Mouse (Mus musculus): ENCODE data around the gene Crybg1.

Crybg1 gene

DNA sequence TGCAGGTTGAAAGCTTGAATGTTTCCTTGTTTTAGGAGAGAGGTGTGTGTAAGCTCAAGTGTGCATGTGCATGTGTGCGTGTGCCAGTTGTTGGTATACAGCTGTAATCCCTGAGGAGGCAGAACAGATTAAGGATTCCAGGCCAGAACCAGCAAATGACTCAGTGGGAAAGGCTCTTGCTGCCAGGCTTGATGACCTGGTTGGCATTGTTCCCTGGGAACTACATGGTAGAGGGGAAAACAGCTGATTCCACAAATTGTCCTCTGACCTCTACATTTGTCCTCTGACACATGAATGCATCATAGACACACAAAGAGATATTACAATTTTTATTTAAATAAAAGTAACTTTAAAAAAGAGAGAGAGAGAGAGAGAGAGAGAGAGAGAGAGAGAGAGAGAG, 122.5 kb downstream of the Crybg1 start:
- ChIA-PET POLR2A (interaction anchor here in 1 of 4 experiments (0.9 kb wide), 1 partner anchor 12 kb away, joined by 3 read pairs; no protein-coding TSS in a partner anchor), CTCF (interaction anchor here in 2 of 4 experiments (0.6 to 0.7 kb wide), 2 partner anchors 40 to 60 kb away, joined by 3 to 9 read pairs; no protein-coding TSS in a partner anchor)

DNA sequence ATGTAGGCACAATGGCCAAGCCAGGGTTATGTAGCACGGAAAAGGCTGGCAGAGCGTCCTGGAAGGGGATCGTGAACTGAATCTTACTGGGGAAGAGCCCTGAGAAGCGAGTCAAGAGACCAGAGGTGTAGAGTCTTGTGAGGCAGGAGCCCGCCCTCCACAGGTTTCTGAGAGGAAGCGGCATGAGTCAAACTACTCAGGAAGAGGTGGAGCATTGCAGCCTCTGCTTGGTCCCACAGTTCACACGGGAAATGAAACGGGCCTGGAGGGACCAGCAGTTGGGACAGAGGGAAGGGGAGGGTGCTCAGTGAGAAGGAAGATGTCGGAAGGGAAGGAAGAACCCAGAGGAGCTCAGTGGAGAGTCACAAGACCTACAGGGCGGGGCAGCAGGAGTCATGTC, 123.9 kb downstream of the Crybg1 start:
- ChIA-PET CTCF (no interaction called here), POLR2A (interaction anchor here in 1 of 4 experiments (1.4 kb wide), 1 partner anchor 13 kb away, joined by 3 read pairs; no protein-coding TSS in a partner anchor)

GRCm38 (mm10) chr10:44020141-44020540, 128.5 kb downstream of the Crybg1 start:
- POLR2A ChIA-PET: interaction anchor here in 1 of 4 experiments (0.6 kb wide), 1 partner anchor 1084 kb away, joined by 3 read pairs; no protein-coding TSS in a partner anchor
- CTCF ChIA-PET: no interaction called here

- ChIA-PET CTCF (no interaction called here), POLR2A (no interaction called here)
Measured at GRCm38 (mm10) chr10:44018562-44018961, 130.1 kb downstream of the Crybg1 start.

DNA sequence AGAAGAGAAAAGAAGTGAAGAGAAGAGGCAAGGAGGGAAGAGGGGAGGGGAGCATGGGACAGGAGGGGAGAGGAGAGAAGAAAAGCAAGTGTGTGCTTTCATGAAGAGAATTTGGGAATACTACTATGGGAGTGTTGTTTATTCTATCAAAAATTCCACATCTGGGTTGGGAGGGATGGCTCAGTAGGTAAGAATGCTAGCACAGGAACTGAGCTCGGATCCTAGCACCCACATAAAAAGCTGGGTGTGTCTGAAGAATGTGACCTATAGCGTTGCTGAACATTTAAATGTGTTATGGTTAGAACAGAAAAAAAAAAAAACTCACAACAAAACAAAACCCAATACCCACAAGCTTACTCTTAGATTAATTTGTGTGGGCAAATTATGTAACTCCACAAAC, 133.0 kb downstream of the Crybg1 start:
- ChIA-PET POLR2A (interaction anchor here in 2 of 4 experiments (0.6 to 0.7 kb wide), 3 partner anchors 61 to 446 kb away, joined by 3 to 4 read pairs (median 4); no protein-coding TSS in a partner anchor), CTCF (interaction anchor here in 1 of 4 experiments (0.6 kb wide), 1 partner anchor 92 kb away, joined by 3 read pairs; no protein-coding TSS in a partner anchor)

DNA sequence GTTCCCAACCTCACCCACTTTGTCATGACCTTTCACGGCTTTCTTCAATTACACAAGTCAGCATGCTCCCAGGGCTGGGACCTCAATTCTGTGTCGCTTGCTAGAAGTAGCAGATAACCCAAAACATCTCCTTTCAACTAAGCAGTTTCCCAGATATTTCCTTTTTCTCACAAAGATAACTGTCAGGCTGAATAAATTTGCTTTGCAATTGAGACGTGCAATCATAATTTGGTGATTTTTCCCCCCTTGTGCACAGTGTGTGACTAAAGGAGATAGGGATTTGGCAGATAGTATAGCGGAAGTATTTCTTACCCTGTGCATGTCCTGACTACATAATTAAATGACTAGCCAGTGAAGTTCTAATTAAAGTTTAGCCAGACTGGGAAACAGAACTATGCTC, 134.8 kb downstream of the Crybg1 start:
- ChIA-PET CTCF (no interaction called here), POLR2A (no interaction called here)

GRCm38 (mm10) chr10:44011408-44011807, 137.2 kb downstream of the Crybg1 start:
- CTCF ChIA-PET: interaction anchor here in 1 of 4 experiments (1.1 kb wide), 1 partner anchor 60 kb away, joined by 5 read pairs; no protein-coding TSS in a partner anchor
- POLR2A ChIA-PET: interaction anchor here in 1 of 4 experiments (0.6 kb wide), 2 partner anchors 255 to 603 kb away, joined by 3 read pairs; no protein-coding TSS in a partner anchor

DNA sequence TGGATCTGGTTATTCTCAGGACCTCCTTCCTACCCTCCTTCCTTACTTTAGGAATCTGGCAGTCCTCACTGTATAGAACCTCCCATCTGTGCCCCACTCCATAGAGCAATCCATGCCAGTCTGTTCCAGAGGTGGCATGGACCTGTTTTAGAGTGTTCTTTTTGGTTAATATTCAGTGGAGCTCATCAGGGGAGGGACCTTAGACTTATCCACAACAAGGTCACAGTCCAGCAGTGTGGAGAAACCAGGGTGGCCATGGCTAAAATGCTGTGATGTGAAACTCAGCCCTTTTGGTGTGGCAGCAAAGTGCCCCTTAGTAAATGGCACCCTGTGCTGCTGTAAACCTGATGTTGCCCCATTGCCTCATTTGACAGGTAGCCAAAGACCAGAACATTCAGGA, 139.8 kb downstream of the Crybg1 start:
- POLR2A ChIA-PET: no interaction called here
- CTCF ChIA-PET: no interaction called here

DNA sequence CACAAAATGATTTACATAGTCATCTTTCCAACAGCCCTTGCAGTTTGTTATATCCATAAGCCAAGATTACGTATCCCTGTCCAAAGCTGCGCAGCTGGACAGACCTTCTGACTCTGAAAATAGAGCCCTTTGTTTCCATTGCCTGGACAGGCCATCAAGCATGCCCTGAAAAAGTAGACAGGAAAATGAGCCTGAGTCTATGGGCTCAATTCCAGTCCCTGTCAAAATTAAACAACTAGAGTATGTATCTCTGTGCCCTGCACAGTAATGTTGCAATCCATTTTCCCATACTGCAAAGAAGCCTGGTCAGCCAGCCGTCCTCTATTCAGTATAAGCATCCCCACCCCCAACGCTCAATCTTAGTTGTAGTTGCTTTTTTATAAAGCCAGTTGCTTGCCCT, 141.8 kb downstream of the Crybg1 start:
- CTCF ChIA-PET: no interaction called here
- POLR2A ChIA-PET: interaction anchor here in 1 of 4 experiments (0.6 kb wide), 1 partner anchor 418 kb away, joined by 3 read pairs; no protein-coding TSS in a partner anchor

DNA sequence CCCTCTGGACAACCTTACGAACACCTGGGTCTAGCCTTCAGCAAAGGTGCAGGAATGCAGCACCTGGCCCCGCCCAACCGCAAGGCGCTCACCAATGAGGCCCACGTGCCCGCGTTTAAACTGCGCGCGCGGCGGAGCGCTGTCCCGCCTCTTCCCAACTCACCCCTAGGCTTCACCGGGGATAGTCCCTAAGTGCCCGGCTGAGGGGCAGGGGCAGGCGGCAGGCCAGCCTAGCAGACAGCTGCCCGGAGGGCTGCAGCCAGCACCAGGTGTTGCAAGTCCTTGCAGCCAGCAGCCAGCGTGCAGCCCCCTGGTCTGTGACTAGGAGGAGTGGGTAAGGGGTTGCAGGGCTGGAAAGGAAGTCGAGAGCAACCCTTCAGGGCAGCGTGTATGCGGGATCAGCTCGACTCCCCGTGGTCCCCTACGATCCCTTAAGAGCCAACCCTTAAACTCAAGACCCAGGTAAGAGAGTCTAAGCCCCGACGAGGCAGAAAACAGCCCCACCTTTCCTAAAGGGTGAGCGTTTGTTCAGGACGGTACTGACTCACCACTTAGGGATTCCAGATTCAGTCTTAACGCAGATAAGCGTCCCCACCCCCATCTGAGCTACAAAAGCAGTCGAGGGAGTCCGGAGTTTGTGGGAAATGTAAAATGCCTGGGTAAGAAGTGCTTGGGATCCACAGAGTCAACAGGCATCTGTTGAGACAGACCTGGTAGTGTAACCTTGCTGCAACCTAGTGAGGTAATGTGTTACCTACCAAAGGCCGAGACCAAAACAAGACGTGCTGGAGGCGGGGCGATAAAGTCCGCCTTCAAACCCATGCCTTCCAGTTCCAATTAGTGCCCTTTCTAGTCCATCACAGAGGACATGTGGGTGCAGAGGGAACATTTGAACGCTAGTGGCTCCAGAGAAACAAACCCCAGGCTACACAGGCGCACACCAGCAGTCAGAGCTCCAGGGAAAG, 142.7 kb downstream of the Crybg1 start:
- ChIA-PET POLR2A (interaction anchor here in 1 of 4 experiments (0.6 kb wide), 2 partner anchors 36 to 417 kb away, joined by 3 read pairs; no protein-coding TSS in a partner anchor), CTCF (interaction anchor here in 1 of 4 experiments (0.8 to 1.0 kb wide), 2 partner anchors 65 to 153 kb away, joined by 3 read pairs; no protein-coding TSS in a partner anchor)

DNA sequence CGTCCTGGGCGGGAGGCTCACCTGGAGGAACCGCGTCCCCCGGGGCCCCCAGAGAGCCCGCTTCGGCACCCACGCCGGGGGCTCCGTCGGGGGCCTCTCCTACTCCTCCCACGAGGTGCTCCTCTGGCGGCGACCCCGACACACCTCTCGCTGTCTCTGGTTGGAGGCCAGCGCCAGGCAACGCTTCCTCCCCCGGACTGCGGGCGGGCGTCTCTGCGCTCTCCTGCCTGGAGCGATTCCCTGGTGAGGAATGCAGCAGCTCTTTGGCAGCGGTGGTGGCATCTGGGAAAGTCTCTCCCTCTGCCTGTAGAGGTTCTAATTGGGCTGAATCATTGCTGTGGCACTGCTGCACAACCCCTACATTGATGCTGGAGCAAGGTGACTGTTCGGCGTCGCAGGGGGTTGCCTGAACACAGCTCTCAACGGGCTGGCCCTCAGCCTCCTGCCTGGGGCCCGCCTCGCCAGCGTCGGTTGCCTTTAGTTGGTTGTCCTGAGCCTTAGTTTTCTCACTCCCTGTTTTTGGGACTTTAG, 144.4 kb downstream of the Crybg1 start:
- POLR2A ChIA-PET: no interaction called here

DNA sequence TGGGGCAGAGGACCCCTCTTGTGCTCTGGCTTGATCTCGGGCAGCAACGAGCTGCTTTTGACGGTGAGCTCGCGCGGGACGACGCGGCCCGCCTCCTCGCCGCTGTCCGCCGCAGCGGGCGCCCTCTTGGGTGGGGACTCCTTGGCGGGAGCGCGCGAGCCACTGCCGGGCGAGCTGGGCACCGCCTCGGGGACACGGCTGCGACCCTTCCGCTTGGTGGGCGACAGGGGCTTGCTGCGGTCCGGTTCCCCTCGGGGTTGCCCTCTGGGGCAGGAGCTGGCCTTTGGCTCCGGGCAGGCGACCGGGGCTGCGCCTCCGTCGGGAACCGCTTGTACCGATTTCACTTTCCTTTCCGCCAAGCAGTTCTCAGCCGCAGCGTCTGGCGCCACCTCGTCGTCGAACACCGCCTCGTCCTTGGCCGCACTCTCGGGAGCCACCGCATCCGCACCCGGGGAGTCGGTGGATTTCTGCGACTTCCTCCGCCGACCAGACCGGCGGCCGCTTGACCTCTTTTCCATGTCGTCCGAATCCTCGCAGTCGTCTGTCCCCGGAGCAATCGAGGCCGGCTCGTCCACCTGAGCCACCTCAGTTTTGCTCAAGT, 145.0 kb downstream of the Crybg1 start:
- POLR2A ChIA-PET: interaction anchor here in 1 of 4 experiments (0.6 kb wide), 1 partner anchor 1539 kb away, joined by 11 read pairs; no protein-coding TSS in a partner anchor
- CTCF ChIA-PET: interaction anchor here in 1 of 4 experiments (1.0 to 1.2 kb wide), 2 partner anchors 48 to 49 kb away, joined by 3 read pairs; no protein-coding TSS in a partner anchor

More for the DNA sequence above, 144.4 kb downstream of the Crybg1 start:
- CTCF ChIA-PET: interaction anchor here in 1 of 4 experiments (1.0 kb wide), 1 partner anchor 50 kb away, joined by 3 read pairs; no protein-coding TSS in a partner anchor

DNA sequence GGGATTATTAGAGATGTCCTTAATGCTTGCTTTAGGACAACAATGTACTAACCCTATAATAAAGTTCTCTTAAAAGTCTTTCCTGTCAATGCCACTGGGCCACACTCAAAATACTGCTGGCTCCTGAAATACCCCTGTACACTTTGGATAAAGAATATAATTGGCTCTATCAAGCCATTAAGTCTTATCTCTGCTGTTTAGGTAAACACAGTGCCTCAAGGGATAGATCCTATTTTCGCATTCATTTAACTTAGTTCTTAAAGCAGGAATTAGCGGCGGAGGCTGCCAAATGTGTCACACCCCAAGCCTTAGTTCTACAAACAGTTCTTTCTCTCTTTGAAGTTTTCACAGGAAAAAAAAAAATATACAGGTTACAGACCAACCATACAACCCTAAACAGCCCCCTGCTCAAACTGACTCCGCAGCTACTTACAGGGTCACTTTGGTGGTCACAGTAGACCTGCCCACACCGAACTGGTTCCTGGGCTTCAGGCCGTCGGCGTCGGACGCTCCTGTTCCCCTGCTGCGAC, 145.6 kb downstream of the Crybg1 start:
- CTCF ChIA-PET: interaction anchor here (0.6 to 1.2 kb wide), 5 partner anchors 23 to 412 kb away, joined by 3 to 6 read pairs (median 3); no protein-coding TSS in a partner anchor
- POLR2A ChIA-PET: interaction anchor here in 2 of 4 experiments (0.6 to 0.7 kb wide), 3 partner anchors 32 to 1539 kb away, joined by 3 to 11 read pairs (median 4); no protein-coding TSS in a partner anchor

DNA sequence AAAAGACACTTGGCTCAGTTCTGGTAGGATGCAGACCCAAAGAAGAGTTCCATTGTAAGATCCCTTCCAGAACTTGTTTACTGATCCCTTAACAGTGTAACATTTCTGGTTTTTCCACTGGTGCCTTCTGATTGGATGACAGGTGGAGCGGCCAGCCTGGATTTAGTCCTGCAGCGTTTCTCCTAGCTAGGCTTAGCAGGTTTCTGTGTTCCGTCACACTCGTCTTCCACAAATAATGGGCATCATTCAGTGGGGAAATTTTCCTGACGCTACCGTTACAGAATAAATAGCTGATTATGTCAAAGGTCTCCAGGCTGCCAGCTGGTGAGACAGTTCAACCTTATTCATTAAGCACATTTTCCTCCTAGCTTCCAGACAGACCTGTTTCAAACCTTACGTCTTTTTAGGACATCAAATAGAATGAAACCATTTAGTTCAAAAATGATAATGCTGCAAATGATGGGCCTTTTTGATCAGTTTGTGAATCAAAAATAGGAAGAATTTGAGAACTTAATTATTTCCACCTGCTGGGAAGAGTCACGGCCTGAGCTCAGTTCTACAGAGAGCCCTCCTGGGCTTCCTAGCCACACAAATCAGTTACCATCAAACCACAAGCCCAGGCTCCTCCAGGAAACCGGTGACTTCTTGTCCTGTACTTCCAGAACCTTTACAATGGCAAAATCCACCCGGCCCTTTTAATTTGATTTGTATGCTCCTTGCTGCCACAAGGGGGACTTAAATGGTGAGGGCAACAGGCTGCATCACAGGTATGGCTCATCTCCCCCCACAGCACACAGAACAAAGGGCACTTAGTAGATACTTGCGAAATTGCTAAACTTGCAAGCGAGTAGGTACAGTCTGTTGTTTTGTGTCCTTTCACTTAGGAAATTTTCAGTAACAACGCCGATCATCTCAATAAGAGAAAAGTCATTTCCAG, 146.4 kb downstream of the Crybg1 start:
- ChIA-PET POLR2A (interaction anchor here in 2 of 4 experiments (0.6 to 0.7 kb wide), 2 partner anchors 33 to 413 kb away, joined by 3 to 4 read pairs; no protein-coding TSS in a partner anchor), CTCF (interaction anchor here (0.6 to 1.2 kb wide), 4 partner anchors 22 to 413 kb away, joined by 3 to 6 read pairs (median 4); no protein-coding TSS in a partner anchor)

DNA sequence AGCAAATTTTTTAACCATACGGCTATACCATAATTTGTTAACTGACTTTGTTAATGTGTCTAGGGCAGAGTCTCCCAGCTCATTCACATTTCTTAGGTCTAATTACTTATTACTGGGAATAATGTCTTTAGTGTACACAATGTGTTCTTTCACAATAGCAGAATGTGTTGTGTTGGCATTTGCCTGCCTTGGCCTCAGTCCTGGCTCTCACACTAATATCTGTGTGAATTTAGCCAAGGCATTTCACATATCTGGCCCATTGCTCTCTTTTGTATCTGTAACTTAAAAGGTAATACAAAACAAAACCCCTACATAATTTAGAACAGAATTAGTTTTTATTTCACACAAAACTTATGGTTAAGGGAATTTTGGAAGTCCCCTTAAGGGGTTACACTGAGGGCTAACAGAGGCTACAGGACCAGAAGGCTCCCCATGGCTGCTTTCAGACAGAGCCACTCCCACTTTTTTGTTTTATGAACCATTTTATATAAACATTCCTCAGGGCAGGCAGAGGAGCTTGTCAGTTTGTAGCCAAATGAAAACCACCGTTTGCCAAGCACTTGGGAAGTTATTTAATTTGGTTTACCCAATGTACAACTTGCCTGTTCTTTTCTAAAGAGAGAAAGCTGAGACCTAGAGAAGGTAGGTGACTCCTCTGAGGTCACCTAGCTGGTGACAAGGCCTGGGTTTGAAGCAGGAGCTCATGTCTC, 148.3 kb downstream of the Crybg1 start:
- ChIA-PET POLR2A (interaction anchor here in 1 of 4 experiments (0.8 kb wide), 1 partner anchor 266 kb away, joined by 3 read pairs; no protein-coding TSS in a partner anchor), CTCF (no interaction called here)

DNA sequence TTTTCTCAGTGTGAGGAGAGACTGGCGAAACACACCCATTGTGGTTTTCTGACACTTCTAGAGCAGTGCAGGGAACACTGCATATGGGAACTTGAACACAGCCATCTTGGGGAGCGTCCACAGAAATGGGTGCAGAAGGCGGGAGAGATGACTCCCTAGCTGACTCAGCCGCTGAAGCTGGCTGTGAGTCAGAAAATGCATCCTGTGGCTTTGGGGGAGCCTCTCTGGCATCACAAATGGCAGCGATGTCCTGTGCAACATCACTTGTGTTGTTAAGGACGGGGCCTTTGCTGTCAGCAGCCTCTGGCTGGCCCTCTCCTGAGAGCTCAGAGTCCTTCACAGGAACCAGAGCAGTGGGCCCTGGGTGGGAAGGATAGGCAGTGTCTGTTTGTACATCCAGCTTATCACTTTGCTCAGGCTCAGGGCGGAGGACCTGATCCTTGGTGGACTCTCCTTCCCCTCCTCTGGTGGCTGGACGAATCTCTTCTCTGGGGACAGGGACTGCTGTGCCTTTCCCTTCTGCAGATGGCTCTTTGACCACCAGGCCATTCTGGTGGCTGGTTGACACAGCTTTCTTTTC, 150.1 kb downstream of the Crybg1 start:
- CTCF ChIA-PET: no interaction called here

More for the DNA sequence above, 150.1 kb downstream of the Crybg1 start:
- POLR2A ChIA-PET: interaction anchor here in 1 of 4 experiments (0.6 kb wide), 1 partner anchor 536 kb away, joined by 5 read pairs; no protein-coding TSS in a partner anchor

Data from embryonic stem cell, embryonic (primary cell).